Mouse (Mus musculus) adrenal gland (tissue): ENCODE measurements around the gene Abcc6.

Experiments
- intact Hi-C: fragments of 180-260 bp; cut with DNase I; formaldehyde crosslinking; loops from one replicate; pipeline ENCODE4 v1.15.1; 2025

Abcc6 gene

DNA sequence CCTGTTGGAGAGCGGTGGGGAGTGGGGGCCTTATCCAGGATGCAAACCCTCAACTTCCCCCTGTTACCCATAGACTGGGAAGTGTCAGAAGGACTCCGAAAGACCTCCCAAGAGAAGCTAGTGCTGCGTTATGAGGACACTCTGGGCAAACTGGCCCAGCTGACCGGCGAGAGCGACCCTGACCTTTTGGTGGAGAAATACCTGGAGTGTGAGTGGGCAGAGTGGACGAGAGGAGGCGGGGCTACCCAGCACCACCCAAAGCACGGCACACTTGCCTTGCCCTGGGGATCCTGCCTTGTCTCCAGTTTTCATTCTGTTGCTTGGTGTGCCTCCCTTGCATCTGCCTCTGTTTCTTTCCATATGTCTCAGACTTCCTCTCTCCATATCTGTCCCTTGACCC, 88.1 kb downstream of the Abcc6 start:
- intact Hi-C loops, result loop anchor here (2.0 kb wide), 1 partner anchor 67 kb away; no protein-coding TSS in a partner anchor

- intact Hi-C loops, result loop anchor here (5.0 to 10.0 kb wide), 2 partner anchors 135 to 203 kb away; no protein-coding TSS in a partner anchor
These were observed 90.3 kb downstream of the Abcc6 start for GRCm38 (mm10) chr7:45939836-45940235.

DNA sequence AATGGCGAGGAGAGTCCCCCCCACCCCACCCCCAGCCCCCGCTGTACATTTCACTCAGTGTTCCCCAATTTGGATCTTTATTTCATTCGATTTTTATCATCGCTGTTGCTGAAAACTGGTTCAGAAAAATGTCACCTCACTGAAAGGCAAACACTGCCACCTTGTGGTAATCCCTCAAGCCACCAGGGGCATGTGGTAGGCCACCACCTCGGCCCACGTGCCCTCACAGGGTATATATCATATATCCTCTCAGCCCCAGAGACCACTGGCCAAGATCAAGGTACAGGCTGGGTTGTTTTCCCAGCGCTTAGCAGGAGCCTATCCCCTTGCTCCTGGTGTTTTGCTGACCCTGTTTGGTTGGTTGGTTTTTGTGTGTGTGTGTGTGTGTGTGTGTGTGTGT, 95.0 kb downstream of the Abcc6 start:
- intact Hi-C loops, result loop anchor here (2.0 to 10.0 kb wide), 3 partner anchors 62 to 198 kb away; partner anchors contain the start of gene Kdelr1

- intact Hi-C loops, result loop anchor here (2.0 to 10.0 kb wide), 2 partner anchors 61 to 129 kb away; partner anchors contain the start of gene Kdelr1
These were observed 96.3 kb downstream of the Abcc6 start for GRCm38 (mm10) chr7:45933766-45934165.

GRCm38 (mm10) chr7:45929688-45930087, 100.4 kb downstream of the Abcc6 start:
- intact Hi-C loops, result loop anchor here (10.0 kb wide), 1 partner anchor 125 kb away; no protein-coding TSS in a partner anchor

DNA sequence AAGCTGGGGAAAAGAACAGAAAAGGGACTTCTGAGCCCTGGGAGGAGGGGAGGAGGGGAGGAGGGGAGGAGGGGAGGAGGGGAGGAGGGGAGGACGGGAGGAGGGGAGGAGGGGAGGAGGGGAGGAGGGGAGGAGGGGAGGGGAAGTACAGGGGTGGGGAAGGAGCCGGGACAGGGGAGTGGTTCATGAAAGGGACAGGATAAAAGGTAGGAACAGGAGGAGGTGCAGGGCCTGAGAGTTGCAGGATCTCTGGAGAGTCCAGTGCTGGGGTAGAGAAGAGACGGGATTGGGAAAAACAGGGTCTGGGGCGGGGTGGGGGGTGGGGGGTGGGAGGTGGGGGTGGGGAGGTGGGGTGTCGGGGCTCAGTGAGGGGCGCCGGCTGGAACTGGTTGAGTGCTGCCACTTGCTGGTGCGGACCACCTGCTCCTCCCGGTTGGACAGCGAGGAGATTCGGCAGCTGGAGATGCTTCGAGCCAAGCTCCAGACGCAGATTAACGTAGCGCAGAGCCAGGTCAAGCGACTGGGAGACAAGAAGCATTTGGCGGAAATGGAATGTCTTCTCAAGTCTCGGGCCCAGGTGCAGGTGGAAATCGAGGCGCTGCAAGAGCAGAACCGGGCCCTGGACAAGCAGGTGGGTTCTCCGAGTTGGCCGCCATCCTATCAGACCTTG, 101.3 kb downstream of the Abcc6 start:
- intact Hi-C loops, result no loop called here

DNA sequence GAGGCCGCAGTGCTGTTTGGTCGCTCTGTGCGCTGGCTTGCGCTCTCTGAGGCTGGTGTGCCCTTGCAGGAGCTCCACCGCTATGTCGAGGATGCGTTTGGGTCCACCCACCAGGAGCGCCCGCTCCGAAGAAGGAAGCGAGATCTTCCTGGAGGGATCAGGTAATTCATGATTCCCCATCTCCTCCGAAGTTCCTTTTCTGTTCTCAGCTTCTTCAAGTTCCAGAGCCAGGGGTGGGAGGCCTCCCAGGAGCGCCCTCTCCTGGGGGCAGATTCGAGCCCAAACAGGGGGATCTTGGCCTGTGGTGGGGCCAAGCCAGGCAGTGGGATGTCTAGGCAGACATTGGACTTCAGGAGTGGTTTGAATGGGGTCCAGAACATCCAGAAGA, 105.7 kb downstream of the Abcc6 start:
- intact Hi-C loops, result no loop called here

DNA sequence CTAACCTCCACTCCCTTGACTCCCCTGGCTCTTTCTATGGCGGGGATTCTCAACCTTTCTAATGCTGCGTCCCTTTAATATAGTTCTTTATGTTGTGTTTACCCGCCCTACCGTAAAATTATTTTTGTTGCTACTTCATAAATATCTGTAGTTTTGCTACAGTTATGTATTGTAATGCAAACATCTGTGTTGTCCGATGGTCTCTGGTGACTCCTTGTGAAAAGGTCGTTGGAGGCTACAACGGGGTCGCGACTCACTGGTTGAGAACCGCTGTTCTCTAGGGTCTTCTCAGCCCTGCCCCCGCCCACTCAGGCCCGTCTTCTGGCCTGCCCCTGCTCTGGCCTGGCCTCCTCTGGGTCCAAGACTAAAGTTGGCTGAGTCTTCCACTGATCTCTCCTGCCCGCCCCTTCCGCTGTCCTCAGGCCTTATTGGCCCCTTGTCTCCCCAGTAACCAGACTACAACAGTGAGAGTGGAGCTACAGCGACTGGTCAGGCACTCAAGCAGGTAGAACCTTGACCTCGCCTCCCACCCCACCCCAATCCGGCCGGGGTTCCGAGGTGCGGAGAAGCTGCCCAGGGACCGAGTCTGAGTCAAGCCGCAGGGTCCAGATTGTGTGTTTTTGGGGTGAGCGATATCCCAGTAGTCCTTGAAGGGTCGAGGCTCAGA, 106.2 kb downstream of the Abcc6 start, which contains the start of gene Ccdc114:
Gene Ccdc114, plus strand, starts transcription at position 311 of the 667 bp plus-strand sequence.
- intact Hi-C loops, result no loop called here

- intact Hi-C loops, result no loop called here
These were observed 107.0 kb downstream of the Abcc6 start for GRCm38 (mm10) chr7:45922928-45923761.

DNA sequence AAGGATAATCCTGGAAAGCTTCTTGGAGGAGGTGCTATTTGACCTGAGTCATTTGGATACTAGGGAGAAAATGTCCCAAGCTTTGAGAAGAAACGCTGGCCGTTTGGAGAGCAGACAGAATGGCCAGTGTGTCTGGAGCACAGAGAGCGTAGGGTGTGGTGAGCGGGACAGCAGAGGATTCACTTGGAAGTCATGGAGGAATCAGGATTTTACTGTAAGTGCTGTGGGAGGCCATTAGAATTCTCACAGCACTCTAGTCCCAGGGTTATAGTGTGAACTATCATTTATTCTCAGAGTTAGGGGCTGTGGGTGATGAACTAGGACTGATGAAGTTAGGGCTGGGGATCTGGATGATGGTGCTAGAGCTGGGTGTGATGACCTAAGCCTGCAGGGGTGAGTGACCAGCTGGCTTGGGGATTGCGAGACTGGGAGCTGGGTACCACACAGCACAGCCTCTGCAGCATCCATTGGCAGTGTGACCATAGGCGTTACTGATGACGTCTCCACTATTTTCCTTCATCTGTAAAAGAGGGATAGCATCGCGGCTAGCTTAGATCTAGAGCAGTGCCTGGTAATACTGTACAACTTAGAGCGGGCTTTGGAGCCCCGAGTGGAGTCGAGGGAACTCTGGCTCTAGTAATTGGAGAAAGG, 108.0 kb downstream of the Abcc6 start:
- intact Hi-C loops, result no loop called here

- intact Hi-C loops, result no loop called here
These were observed 108.9 kb downstream of the Abcc6 start, which contains the start of gene Emp3 for GRCm38 (mm10) chr7:45921242-45921621. Emp3 (minus strand) TSS chr7:45921404.

DNA sequence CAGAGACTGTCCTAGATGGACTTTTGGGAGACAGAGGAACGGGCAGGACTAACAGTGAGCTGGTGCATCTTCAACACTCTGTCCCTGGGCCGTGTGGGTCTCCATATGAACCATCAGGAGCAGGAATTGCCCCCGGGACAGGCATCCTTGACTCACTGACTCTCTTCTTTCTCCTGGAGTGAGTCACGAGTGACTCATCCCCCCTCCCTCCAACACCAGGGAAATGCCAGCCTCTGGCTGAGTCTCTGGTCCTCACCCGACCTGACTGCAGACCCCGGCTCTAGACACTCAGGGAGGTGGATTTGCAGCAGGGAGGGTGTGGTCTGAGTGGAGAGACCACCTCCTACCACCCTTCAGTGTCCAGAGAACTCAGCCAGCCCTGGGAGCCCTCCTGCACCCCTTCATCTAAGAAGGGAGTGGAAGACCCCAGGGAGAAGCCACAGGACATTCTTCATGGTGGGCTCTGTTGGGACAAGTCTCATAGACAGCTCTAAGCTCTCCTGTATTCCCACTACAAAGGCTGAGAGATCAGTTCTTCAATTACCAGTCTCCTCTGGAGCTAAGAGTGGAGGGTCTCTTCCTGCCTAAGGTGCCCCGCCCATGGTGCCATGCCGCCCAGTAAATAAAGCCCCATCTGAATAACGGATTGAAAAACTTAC, 109.4 kb downstream of the Abcc6 start:
- intact Hi-C loops, result no loop called here

DNA sequence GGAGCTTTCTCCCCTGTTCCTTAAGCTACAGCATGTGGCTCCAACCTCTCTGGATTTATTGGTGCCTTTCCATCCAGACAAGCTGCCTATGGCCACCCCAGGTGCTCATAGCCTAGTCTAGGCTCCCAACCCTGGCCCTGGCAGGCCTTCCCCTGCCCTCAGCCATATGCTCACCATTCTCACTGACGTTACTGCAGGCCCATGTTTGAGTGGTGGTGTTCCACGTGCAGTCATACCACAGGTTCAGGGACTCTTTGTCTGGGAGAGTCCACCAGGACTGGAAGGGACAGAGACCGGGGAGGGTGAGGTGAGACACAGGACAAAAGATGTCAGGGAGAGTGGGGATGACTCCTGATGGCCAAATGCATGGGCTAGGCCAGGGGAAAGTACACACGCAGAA, 110.3 kb downstream of the Abcc6 start:
- intact Hi-C loops, result no loop called here

DNA sequence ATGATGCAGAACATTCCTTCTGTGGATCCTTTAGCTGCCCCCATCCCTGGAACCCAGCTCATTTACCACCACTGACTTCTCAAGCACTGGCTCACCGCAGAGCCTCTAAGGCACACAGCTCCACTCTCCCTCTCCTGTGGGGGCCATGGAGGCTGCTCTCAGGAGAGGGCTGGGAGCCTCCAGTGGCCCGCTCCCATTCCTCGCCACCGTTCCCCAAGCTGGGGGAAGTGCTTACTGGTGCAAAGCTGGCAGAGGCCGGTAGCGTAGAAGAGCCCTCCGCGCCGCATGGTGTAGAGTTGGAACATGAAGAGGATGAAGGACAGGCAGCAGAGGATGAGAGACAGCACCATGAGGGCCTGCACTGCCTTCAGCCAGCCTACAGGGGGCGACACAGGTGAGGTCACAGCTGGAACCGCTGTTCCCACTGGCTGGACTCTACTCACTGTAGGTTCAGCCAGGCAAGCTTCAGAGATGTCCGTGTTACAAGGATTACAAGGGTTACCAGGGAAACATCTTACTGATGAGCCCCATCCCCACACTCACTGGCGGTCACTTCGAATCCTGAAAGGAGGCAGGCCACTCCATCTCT, 110.9 kb downstream of the Abcc6 start:
- intact Hi-C loops, result no loop called here

DNA sequence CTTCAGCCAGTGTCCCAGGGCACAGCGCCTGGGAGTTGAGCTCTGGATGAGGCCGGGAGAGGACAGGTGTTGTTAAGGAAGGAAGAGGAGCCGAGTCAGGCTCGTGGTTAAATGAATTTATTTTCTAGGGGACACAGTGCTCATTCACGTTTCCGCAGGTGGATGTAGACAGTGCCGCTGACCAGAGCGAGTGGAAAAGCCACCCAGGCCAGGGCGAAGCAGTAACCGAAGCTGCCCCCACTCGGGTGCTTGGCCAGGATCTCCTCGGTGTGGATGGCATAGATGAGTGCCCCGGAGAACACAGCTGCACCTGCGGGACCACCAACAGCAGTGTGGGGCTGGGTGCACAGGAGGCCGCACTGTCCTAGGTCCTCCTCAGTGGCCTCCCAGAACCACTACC, 112.2 kb downstream of the Abcc6 start:
- intact Hi-C loops, result no loop called here
